In the genomic region with DNA sequence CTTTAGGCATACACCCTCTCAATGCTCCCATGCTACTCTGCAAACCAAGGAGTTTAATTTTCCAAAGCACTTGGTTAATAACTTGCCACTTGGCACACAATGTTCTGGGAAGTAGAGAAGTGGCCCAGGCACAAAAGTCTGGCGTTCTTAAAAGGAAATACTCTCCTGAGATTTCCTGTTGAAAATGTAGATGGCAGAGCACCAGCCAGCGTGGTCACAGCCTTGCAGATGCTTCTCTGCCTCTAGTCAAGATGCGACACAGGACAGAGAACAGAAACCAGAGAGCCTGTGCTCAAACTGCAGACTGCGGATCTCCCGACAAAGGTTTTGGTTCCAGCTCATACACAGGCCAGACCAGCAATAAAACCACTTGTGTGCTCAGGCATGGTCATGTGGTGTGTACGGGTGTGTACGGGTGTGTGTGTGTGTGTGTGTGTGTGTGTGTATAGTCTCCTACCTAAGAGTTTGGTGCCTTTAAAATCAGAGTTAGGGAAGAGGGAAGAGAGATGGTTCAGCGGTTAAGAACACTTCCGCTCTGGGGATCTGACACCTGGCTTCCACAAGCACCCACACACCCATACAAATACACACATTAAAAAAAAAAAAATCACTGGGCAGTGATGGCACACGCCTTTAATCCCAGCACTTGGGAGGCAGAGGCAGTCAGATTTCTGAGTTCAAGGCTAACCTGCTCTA, we compare ENCODE assay signal across 8 mouse cellular contexts. TPM values are rescaled to one million over a fixed set of nuclear protein-coding genes. Genes with fewer than 3 reads are reported as not detected.
A peak's percentile ranks its signal among the peaks of the same experiment; 100 is the strongest.
DNase-seq lines count a peak whose midpoint lies in the region; ATAC-seq and TF ChIP-seq lines count a peak whose summit lies in the region.

No protein-coding gene starts in this region.

- intact Hi-C loops in left cerebral cortex, postnatal 25 days (cut with DNase I): no loop called here

- peak overlapping the region; percentile 84 for H3K27ac ChIP-seq in forebrain, embryonic 10.5 days
- H3K27ac ChIP-seq in kidney, postnatal 0 days: peak overlapping the region; percentile 8
- peak overlapping the region; percentile 44 for H3K27ac ChIP-seq in midbrain, embryonic 16.5 days (ENCODE audit: low read length)

- peaks cover 5% of the 10 kb centered on the region; the same call in 1 of the 2 replicates for H3K36me3 ChIP-seq in forebrain, embryonic 10.5 days (replicated peaks)
- peaks cover 6% of the 10 kb centered on the region; the same call in 1 of the 2 replicates for H3K36me3 ChIP-seq in kidney, postnatal 0 days (ENCODE audit: insufficient read depth, low read length)
- no peaks in the 10 kb centered on the region for H3K36me3 ChIP-seq in midbrain, embryonic 16.5 days (ENCODE audit: control insufficient read depth, insufficient read depth, low read length)

- ATAC-seq in kidney, postnatal 0 days (replicated peaks; ENCODE audit: low FRiP score, low read depth): no peak
- no peak for ATAC-seq in midbrain, embryonic 16.5 days

- H3K4me1 ChIP-seq in lung, adult 2 months (ENCODE audit: control insufficient read depth, insufficient read depth, low read length): peaks cover 25% of the 10 kb centered on the region
- peaks cover 36% of the 10 kb centered on the region for H3K4me1 ChIP-seq in forebrain, embryonic 10.5 days
- peaks cover 23% of the 10 kb centered on the region for H3K4me1 ChIP-seq in kidney, postnatal 0 days (replicated peaks; ENCODE audit: insufficient read depth, low read length)
- H3K4me1 ChIP-seq in midbrain, embryonic 16.5 days (ENCODE audit: control insufficient read depth, insufficient read depth, low read length): peaks cover 25% of the 10 kb centered on the region

- peaks cover 14% of the 10 kb centered on the region for H3K27me3 ChIP-seq in forebrain, embryonic 10.5 days (ENCODE audit: poor library complexity, severe bottlenecking)
- H3K27me3 ChIP-seq in kidney, postnatal 0 days (ENCODE audit: insufficient read depth, low read length): no peaks in the 10 kb centered on the region
- H3K27me3 ChIP-seq in midbrain, embryonic 16.5 days (ENCODE audit: control insufficient read depth, insufficient read depth, low read depth, low read length): no peaks in the 10 kb centered on the region

- WGBS in lung, adult 2 months: 42% methylated on average over 10 of the region's 10 CpGs
- WGBS in forebrain, embryonic 10.5 days: 82% methylated on average over 10 of the region's 10 CpGs
- WGBS in kidney, postnatal 0 days: 64% methylated on average over 10 of the region's 10 CpGs
- 79% methylated on average over 10 of the region's 10 CpGs for WGBS in midbrain, embryonic 16.5 days

- TF ChIP-seq POLR2A in lung, adult 2 months (IDR thresholded peaks at IDR 0.05; ENCODE audit: borderline replicate concordance, extremely low read depth, low read depth, low read length): no peak

- peak overlapping the region; percentile 100 for H3K4me2 ChIP-seq in kidney, postnatal 0 days (ENCODE audit: low read length)
- peak overlapping the region; percentile 97 for H3K4me2 ChIP-seq in midbrain, embryonic 16.5 days (ENCODE audit: low read length)

- peak; percentile 52 to 69 for DNase-seq in lung, adult 18-20 months
- DNase-seq in lung, adult 2 months: no peak
- DNase-seq in forebrain, embryonic 10.5 days (ENCODE audit: extremely low spot score, low spot score): no peak
- no peak for DNase-seq in kidney, postnatal 0 days (ENCODE audit: low spot score)
- DNase-seq in urinary bladder, adult 2 months (ENCODE audit: low spot score): no peak
- no peak for DNase-seq in yolk sac, embryonic 10.5 days (ENCODE audit: low spot score)
- DNase-seq in left cerebral cortex, postnatal 25 days (ENCODE audit: low spot score in 2 of 2): no peak

- no peak overlapping the region; the same call in 1 of the 2 replicates for H3K9ac ChIP-seq in kidney, postnatal 0 days (ENCODE audit: low read depth, low read length)
- H3K9ac ChIP-seq in midbrain, embryonic 16.5 days (ENCODE audit: low read depth, low read length): peak overlapping the region; percentile 82

- H3K4me3 ChIP-seq in lung, adult 2 months (replicated peaks; ENCODE audit: extremely low read depth, low read depth, low read length): no peak overlapping the region
- H3K4me3 ChIP-seq in forebrain, embryonic 10.5 days: peak overlapping the region; percentile 80
- peak overlapping the region; percentile 56; the same call in 1 of the 2 replicates for H3K4me3 ChIP-seq in kidney, postnatal 0 days (replicated peaks; ENCODE audit: low read depth, low read length)
- peak overlapping the region; percentile 81 for H3K4me3 ChIP-seq in midbrain, embryonic 16.5 days (ENCODE audit: low read depth, low read length)

- TF ChIP-seq CTCF in lung, adult 2 months (IDR thresholded peaks at IDR 0.05; ENCODE audit: insufficient read depth, low read length): no peak
- no peak for TF ChIP-seq CTCF in kidney, postnatal 0 days (IDR thresholded peaks at IDR 0.05; ENCODE audit: low read depth)

- no peaks in the 10 kb centered on the region for H3K9me3 ChIP-seq in forebrain, embryonic 10.5 days
- no peaks in the 10 kb centered on the region for H3K9me3 ChIP-seq in kidney, postnatal 0 days (replicated peaks; ENCODE audit: low read length)
- no peaks in the 10 kb centered on the region for H3K9me3 ChIP-seq in midbrain, embryonic 16.5 days (replicated peaks; ENCODE audit: control insufficient read depth, low read length, poor library complexity, severe bottlenecking)

RNA-seq across cellular contexts. Expression of gene Wdr81, which starts 0.7 kb away (rescaled TPM):
- polyA plus RNA-seq in lung, adult 2 months (2012; rRNA removed): 27.9 and 29.9 TPM in 2 replicates
- polyA plus RNA-seq in forebrain, embryonic 10.5 days (2016; fragmentation: Nextera tagmentation; extraction: Ambion mirVana): 5.8 and 6.4 TPM in 2 replicates
- 4.9 and 5.3 TPM in 2 replicates for polyA plus RNA-seq in kidney, postnatal 0 days (2015; fragmentation: Nextera tagmentation; extraction: Ambion mirVana)
- polyA plus RNA-seq in midbrain, embryonic 16.5 days (2015; fragmentation: Nextera tagmentation; extraction: Ambion mirVana): 7.4 and 7.6 TPM in 2 replicates
- 8.5 and 13.0 TPM in 2 replicates for polyA plus RNA-seq in urinary bladder, adult 2 months (2012; rRNA removed)
- 10 to 100 TPM; 17.4 to 18.7 TPM for total RNA-seq in left cerebral cortex, postnatal 25 days (2021)

RNA-seq across cellular contexts. Expression of gene Tlcd2, which starts 6.3 kb away (rescaled TPM):
- 15.3 and 29.6 TPM in 2 replicates for polyA plus RNA-seq in lung, adult 2 months (2012; rRNA removed)
- 8.5 and 9.7 TPM in 2 replicates for polyA plus RNA-seq in forebrain, embryonic 10.5 days (2016; fragmentation: Nextera tagmentation; extraction: Ambion mirVana)
- 9.3 and 11.8 TPM in 2 replicates for polyA plus RNA-seq in kidney, postnatal 0 days (2015; fragmentation: Nextera tagmentation; extraction: Ambion mirVana)
- 1.9 TPM in 2 replicates for polyA plus RNA-seq in midbrain, embryonic 16.5 days (2015; fragmentation: Nextera tagmentation; extraction: Ambion mirVana)
- 12.1 and 12.6 TPM in 2 replicates for polyA plus RNA-seq in urinary bladder, adult 2 months (2012; rRNA removed)
- total RNA-seq in left cerebral cortex, postnatal 25 days (2021): under 1 TPM; 0.69 to 0.80 TPM

RNA-seq across cellular contexts. Expression of gene Serpinf2, which starts 15.8 kb away (rescaled TPM):
- polyA plus RNA-seq in lung, adult 2 months (2012; rRNA removed): 0.60 and 0.82 TPM in 2 replicates
- 0.06 TPM in 1 of 2 replicates, not detected in the other for polyA plus RNA-seq in forebrain, embryonic 10.5 days (2016; fragmentation: Nextera tagmentation; extraction: Ambion mirVana)
- 45.2 and 57.0 TPM in 2 replicates for polyA plus RNA-seq in kidney, postnatal 0 days (2015; fragmentation: Nextera tagmentation; extraction: Ambion mirVana)
- polyA plus RNA-seq in midbrain, embryonic 16.5 days (2015; fragmentation: Nextera tagmentation; extraction: Ambion mirVana): not detected in 2 replicates
- 0.07 and 0.14 TPM in 2 replicates for polyA plus RNA-seq in urinary bladder, adult 2 months (2012; rRNA removed)
- total RNA-seq in left cerebral cortex, postnatal 25 days (2021): not detected

RNA-seq across cellular contexts. Expression of gene Prpf8, which starts 31.4 kb away (rescaled TPM):
- 67.9 and 90.2 TPM in 2 replicates for polyA plus RNA-seq in lung, adult 2 months (2012; rRNA removed)
- polyA plus RNA-seq in forebrain, embryonic 10.5 days (2016; fragmentation: Nextera tagmentation; extraction: Ambion mirVana): 77.5 and 78.7 TPM in 2 replicates
- polyA plus RNA-seq in kidney, postnatal 0 days (2015; fragmentation: Nextera tagmentation; extraction: Ambion mirVana): 36.3 and 36.6 TPM in 2 replicates
- 42.9 and 47.6 TPM in 2 replicates for polyA plus RNA-seq in midbrain, embryonic 16.5 days (2015; fragmentation: Nextera tagmentation; extraction: Ambion mirVana)
- 75.7 and 79.3 TPM in 2 replicates for polyA plus RNA-seq in urinary bladder, adult 2 months (2012; rRNA removed)
- total RNA-seq in left cerebral cortex, postnatal 25 days (2021): 100 to 1,000 TPM; 120 to 127 TPM

RNA-seq across cellular contexts. Expression of gene Serpinf1, which starts 32.7 kb away (rescaled TPM):
- polyA plus RNA-seq in lung, adult 2 months (2012; rRNA removed): 96.0 and 110 TPM in 2 replicates
- polyA plus RNA-seq in forebrain, embryonic 10.5 days (2016; fragmentation: Nextera tagmentation; extraction: Ambion mirVana): 105 and 108 TPM in 2 replicates
- 90.9 and 98.4 TPM in 2 replicates for polyA plus RNA-seq in kidney, postnatal 0 days (2015; fragmentation: Nextera tagmentation; extraction: Ambion mirVana)
- polyA plus RNA-seq in midbrain, embryonic 16.5 days (2015; fragmentation: Nextera tagmentation; extraction: Ambion mirVana): 28.5 and 31.8 TPM in 2 replicates
- polyA plus RNA-seq in urinary bladder, adult 2 months (2012; rRNA removed): 85.3 and 147 TPM in 2 replicates
- 10 to 100 TPM; 16.7 to 17.3 TPM for total RNA-seq in left cerebral cortex, postnatal 25 days (2021)

Comparison
In these comparisons a context has a peak if more than half of its experiments do, and no peak if none do; other contexts are left out.
1. DNase-seq: peak in lung, adult 18-20 months (2 of 2); none in lung, adult 2 months (single experiment), forebrain, embryonic 10.5 days (single experiment), kidney, postnatal 0 days (single experiment), urinary bladder, adult 2 months (single experiment), yolk sac, embryonic 10.5 days (single experiment) and left cerebral cortex, postnatal 25 days (0 of 2).
2. H3K27ac ChIP-seq: peak in every context shown above with its lines; median percentile 84 in forebrain, embryonic 10.5 days; 44 in midbrain, embryonic 16.5 days; 8 in kidney, postnatal 0 days.
3. RNA of gene Serpinf2, which starts 15.8 kb away (polyA plus RNA-seq): 45.2 to 57.0 TPM in kidney, postnatal 0 days; 0.60 to 0.82 TPM in lung, adult 2 months, 0.07 to 0.14 TPM in urinary bladder, adult 2 months, 0.06 TPM in forebrain, embryonic 10.5 days and not detected in midbrain, embryonic 16.5 days; every median in the first group is over 10 times any median in the second.